In the genomic region with DNA sequence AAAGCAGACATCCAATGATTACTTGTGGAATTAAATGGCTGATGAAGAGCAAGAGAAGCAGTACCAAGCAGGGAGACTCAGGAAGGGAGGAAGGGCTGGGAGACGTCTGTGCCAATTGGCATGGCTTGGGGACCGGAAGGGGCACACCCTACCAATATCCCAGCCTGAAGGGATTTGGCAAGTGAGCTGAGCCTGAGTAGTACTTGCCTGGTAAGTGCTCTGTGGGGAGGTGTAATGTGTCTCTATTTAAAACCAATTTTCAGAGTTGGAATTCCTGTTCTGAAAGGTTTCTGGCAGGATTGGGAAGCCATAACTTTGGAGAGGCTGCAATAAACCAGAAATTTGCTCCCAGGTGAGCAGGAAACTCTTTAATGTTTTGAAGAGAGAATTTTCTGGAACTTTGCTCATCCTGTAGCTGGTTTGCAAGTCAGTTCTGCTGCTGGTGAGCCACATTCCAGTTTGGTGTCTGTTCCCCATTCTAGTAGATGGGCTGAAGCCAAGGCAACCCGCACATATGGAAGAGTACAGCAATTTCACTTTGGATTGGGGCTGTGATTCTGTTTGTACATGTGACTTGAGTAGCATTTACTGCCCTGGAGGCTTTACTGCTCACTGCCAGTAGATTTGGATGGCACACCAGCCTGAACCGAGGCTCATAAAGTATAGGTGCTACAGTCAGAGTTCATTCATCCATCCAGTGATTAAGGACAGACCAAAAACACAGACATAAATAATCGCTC, we compare ENCODE assay signal across 23 mouse cellular contexts. TPM values are rescaled to one million over a fixed set of nuclear protein-coding genes. Genes with fewer than 3 reads are reported as not detected.
DNase-seq lines count a peak whose midpoint lies in the region; ATAC-seq lines count a peak whose summit lies in the region.
"Had no signal": no experiment of that assay in that cellular context is flagged by ENCODE, and none has a peak within 500 bp of the region (broad histone marks: within the 10 kb centered on the region; RNA-seq: fewer than 3 reads in every experiment).

No protein-coding gene starts in this region.

- H3K4me3 ChIP-seq in limb, embryonic 12.5 days (replicated peaks) = no peak overlapping the region
- no peak overlapping the region for H3K4me3 ChIP-seq in midbrain, embryonic 16.5 days (ENCODE audit: low read depth, low read length)
- H3K4me3 ChIP-seq: embryonic facial prominence, embryonic 13.5 days; forebrain, embryonic 12.5 days; heart, embryonic 13.5 days had no signal

- H3K4me2 ChIP-seq in limb, embryonic 12.5 days = no peak overlapping the region
- no peak overlapping the region for H3K4me2 ChIP-seq in midbrain, embryonic 16.5 days (ENCODE audit: low read length)
- H3K4me2 ChIP-seq: embryonic facial prominence, embryonic 13.5 days; forebrain, embryonic 12.5 days; heart, embryonic 13.5 days had no signal

- WGBS in limb, embryonic 12.5 days = 68% methylated on average over 5 of the region's 5 CpGs
- 82% methylated on average over 5 of the region's 5 CpGs for WGBS in midbrain, embryonic 16.5 days

- no peak overlapping the region for H3K9ac ChIP-seq in limb, embryonic 12.5 days (replicated peaks)
- no peak overlapping the region for H3K9ac ChIP-seq in midbrain, embryonic 16.5 days (ENCODE audit: low read depth, low read length)
- H3K9ac ChIP-seq: embryonic facial prominence, embryonic 13.5 days; forebrain, embryonic 12.5 days; forebrain, postnatal 0 days; heart, embryonic 13.5 days had no signal

- H3K4me1 ChIP-seq in limb, embryonic 12.5 days (replicated peaks) = peaks cover 8% of the 10 kb centered on the region; the same call in 1 of the 2 replicates
- no peaks in the 10 kb centered on the region for H3K4me1 ChIP-seq in midbrain, embryonic 16.5 days (ENCODE audit: control insufficient read depth, insufficient read depth, low read length)
- H3K4me1 ChIP-seq: heart, embryonic 13.5 days had no signal

- H3K9me3 ChIP-seq in limb, embryonic 12.5 days = no peaks in the 10 kb centered on the region
- H3K9me3 ChIP-seq in midbrain, embryonic 16.5 days (replicated peaks; ENCODE audit: control insufficient read depth, low read length, poor library complexity, severe bottlenecking) = no peaks in the 10 kb centered on the region
- H3K9me3 ChIP-seq: embryonic facial prominence, embryonic 13.5 days; forebrain, embryonic 12.5 days; G1E; heart, embryonic 13.5 days had no signal

- DNase-seq in gastrocnemius, postnatal 25 days = peak; percentile 19
- DNase-seq in gastrocnemius, adult 8-10 months (ENCODE audit: low spot score in 2 of 2) = no peak
- peak; percentile 4 for DNase-seq in lung, postnatal 36 days
- DNase-seq in lung, postnatal 4 days = no peak
- DNase-seq in skeletal muscle tissue, adult 2 months (ENCODE audit: low read depth, low spot score) = peak; percentile 11
- no peak for DNase-seq in thymus, adult 18-20 months
- DNase-seq: adrenal gland, adult 8-10 months; adrenal gland, postnatal 36 days; B cell, adult 2 months; cerebellum, adult 8-10 months; cerebellum, postnatal 14 days; forebrain, postnatal 0 days; heart, postnatal 36 days had no signal

- ATAC-seq in limb, embryonic 12.5 days (ENCODE audit: insufficient number of reproducible peaks, insufficient read depth, low FRiP score, low TSS enrichment, low read depth) = no peak
- no peak for ATAC-seq in midbrain, embryonic 16.5 days
- ATAC-seq: CD4-positive, CD25-positive, alpha-beta regulatory T cell, adult 4 months; forebrain, postnatal 0 days; hindbrain, embryonic 16.5 days; inflammation-experienced regulatory T-cells, adult 6 months had no signal

- no peaks in the 10 kb centered on the region for H3K27me3 ChIP-seq in limb, embryonic 12.5 days
- no peaks in the 10 kb centered on the region for H3K27me3 ChIP-seq in midbrain, embryonic 16.5 days (ENCODE audit: control insufficient read depth, insufficient read depth, low read depth, low read length)
- H3K27me3 ChIP-seq: embryonic facial prominence, embryonic 13.5 days; forebrain, embryonic 12.5 days; heart, embryonic 13.5 days had no signal

- 0 out of 2 replicates have a peak overlapping the region, but pooled peaks have one; percentile 17 for H3K27ac ChIP-seq in limb, embryonic 12.5 days
- no peak overlapping the region for H3K27ac ChIP-seq in midbrain, embryonic 16.5 days (ENCODE audit: low read length)
- H3K27ac ChIP-seq: embryonic facial prominence, embryonic 13.5 days; forebrain, embryonic 12.5 days; heart, embryonic 13.5 days had no signal

- no peaks in the 10 kb centered on the region for H3K36me3 ChIP-seq in limb, embryonic 12.5 days
- no peaks in the 10 kb centered on the region for H3K36me3 ChIP-seq in midbrain, embryonic 16.5 days (ENCODE audit: control insufficient read depth, insufficient read depth, low read length)
- H3K36me3 ChIP-seq: embryonic facial prominence, embryonic 13.5 days; forebrain, embryonic 12.5 days; G1E; heart, embryonic 13.5 days had no signal

RNA-seq across cellular contexts. Expression of a gene that starts 32.0 kb away (rescaled TPM):
- 1 to 10 TPM; 5.8 to 6.0 TPM for total RNA-seq in gastrocnemius, postnatal 25 days (2021)
- total RNA-seq in gastrocnemius, adult 8-10 months (2022) = 1 to 10 TPM; 1.9 to 4.3 (median 3.0) TPM
- 17.5 and 22.1 TPM in 2 replicates for polyA plus RNA-seq in limb, embryonic 12.5 days (2016; fragmentation: Nextera tagmentation; extraction: Ambion mirVana)
- 5.6 and 6.9 TPM in 2 replicates for polyA plus RNA-seq in midbrain, embryonic 16.5 days (2015; fragmentation: Nextera tagmentation; extraction: Ambion mirVana)
- polyA plus RNA-seq: CD4-positive, CD25-positive, alpha-beta regulatory T cell, adult 4 months; G1E; inflammation-experienced regulatory T-cells, adult 6 months had no signal

RNA-seq across cellular contexts. Expression of a gene that starts 57.0 kb away (rescaled TPM):
- 1 to 10 TPM; 2.2 to 2.5 TPM for total RNA-seq in gastrocnemius, postnatal 25 days (2021)
- 1 to 10 TPM in 2 of 4 experiments, under 1 TPM in 2; 0.51 to 1.7 (median 1.2) TPM for total RNA-seq in gastrocnemius, adult 8-10 months (2022)
- polyA plus RNA-seq in limb, embryonic 12.5 days (2016; fragmentation: Nextera tagmentation; extraction: Ambion mirVana) = 5.6 and 6.6 TPM in 2 replicates
- 9.3 and 11.9 TPM in 2 replicates for polyA plus RNA-seq in midbrain, embryonic 16.5 days (2015; fragmentation: Nextera tagmentation; extraction: Ambion mirVana)
- total RNA-seq: common myeloid progenitor, adult 5-6 weeks; G1E had no signal
- polyA plus RNA-seq: G1E had no signal

Comparison
In these comparisons a context has a peak if more than half of its experiments do, and no peak if none do; other contexts are left out.
1. DNase-seq: peak in gastrocnemius, postnatal 25 days (single experiment), lung, postnatal 36 days (single experiment) and skeletal muscle tissue, adult 2 months (single experiment); none in gastrocnemius, adult 8-10 months (0 of 2), lung, postnatal 4 days (0 of 2) and thymus, adult 18-20 months (0 of 2).